Mouse (Mus musculus) thymus, adult 2 months (tissue): ENCODE data around the gene Abcb8. TPM values are rescaled to one million over a fixed set of nuclear protein-coding genes. Genes with fewer than 3 reads are reported as not detected.

Experiments
- DNase-seq: peaks from one replicate; pipeline ENCODE4 v3.0.0; 2021
- H3K27ac ChIP-seq: fragments of 200-500 bp; 2 replicates; pipeline ENCODE4 v1.5.1; 2012; ENCODE audit warnings: low read length, control low read depth; ENCODE audit not compliant: control insufficient read depth, insufficient read depth
- H3K27me3 ChIP-seq: fragments of 200-500 bp; 2 replicates; pipeline ENCODE4 v1.6.1; 2012; ENCODE audit warnings: mild to moderate bottlenecking, low read length, moderate library complexity, mixed read lengths; ENCODE audit not compliant: control insufficient read depth, insufficient read depth
- H3K36me3 ChIP-seq: fragments of 200-500 bp; 2 replicates; pipeline ENCODE4 v1.6.1; 2012; ENCODE audit warnings: mild to moderate bottlenecking, low read length, moderate library complexity; ENCODE audit not compliant: control insufficient read depth, insufficient read depth
- H3K4me1 ChIP-seq: fragments of 200-500 bp; replicated peaks from 2 replicates; pipeline ENCODE4 v1.6.1; 2012; ENCODE audit warnings: low read length; ENCODE audit not compliant: control insufficient read depth, insufficient read depth
- H3K4me3 ChIP-seq: fragments of 200-500 bp; 2 replicates; pipeline ENCODE4 v1.5.1; 2012; ENCODE audit warnings: mild to moderate bottlenecking, low read length, control low read depth, moderate library complexity; ENCODE audit not compliant: control insufficient read depth, insufficient read depth
- CTCF ChIP-seq: fragments of 200-500 bp; IDR thresholded peaks from 2 replicates; pipeline ENCODE4 v1.5.1; 2012; ENCODE audit warnings: mild to moderate bottlenecking, control low read depth, low read length, moderate library complexity, borderline replicate concordance; ENCODE audit not compliant: control insufficient read depth, poor library complexity, insufficient read depth; ENCODE audit errors: extremely low read depth
- POLR2A ChIP-seq: fragments of 200-500 bp; IDR thresholded peaks from 2 replicates; pipeline ENCODE4 v1.6.1; 2012; ENCODE audit warnings: mild to moderate bottlenecking, low read length, control low read depth, moderate library complexity; ENCODE audit not compliant: control insufficient read depth, poor library complexity, insufficient read depth; ENCODE audit errors: extremely low read depth
- WGBS: fragments of 180-500 bp; shearing (Covaris S2); methylation state at CpG from one replicate; pipeline ENCODE4 v1.1.7; 2018; 5-methylcytosine and 5-hydroxymethylcytosine counted together
- polyA plus RNA-seq: library from polyadenylated mRNA; depleted of rRNA; stranded (reverse); fragments of >200 nt; gene quantifications from 2 replicates; pipeline ENCODE4 v1.2.3, GENCODE M21; 2012

Abcb8 gene
- polyA plus RNA-seq, 1 experiment: 78.2 TPM

DNA sequence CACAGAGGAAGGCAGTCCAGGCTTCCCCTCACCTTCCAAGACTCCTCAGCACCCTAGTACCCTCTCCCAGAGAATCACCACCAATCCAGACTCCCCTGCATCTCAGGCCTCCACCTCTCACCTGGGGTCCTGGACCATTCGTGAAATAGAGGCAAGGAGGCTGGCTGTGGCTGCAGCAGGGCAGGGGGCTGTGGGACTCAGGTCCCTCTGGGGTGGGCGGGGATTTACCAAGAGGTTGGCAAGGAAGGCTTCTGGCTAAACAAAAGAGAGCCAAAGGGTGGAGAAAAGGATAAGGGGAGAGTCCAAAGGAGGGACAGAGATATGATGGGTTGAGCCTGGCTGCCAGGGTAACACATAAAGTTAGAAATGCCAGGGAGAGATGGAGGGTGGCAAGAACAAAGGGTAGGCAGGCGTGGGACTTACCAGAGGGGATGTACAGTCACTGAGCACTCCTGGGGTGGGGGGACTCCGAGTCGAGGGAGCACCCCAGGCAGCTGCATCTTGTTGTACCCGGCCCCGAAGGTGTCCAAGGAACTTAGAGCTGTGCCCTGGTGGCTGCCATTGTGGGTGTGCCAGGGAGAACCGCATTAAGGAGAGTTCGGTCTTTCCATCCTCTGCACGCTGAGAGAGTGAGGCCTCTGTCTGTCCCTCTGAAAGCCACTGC lies 7.4 kb upstream of the Abcb8 start:
- Histone ChIP-seq H3K4me1 (peaks cover 45% of the 10 kb centered on the region), H3K27ac (no peak overlapping the region), H3K4me3 (no peak overlapping the region), H3K36me3 (no peaks in the 10 kb centered on the region), H3K27me3 (no peaks in the 10 kb centered on the region)
- 93% methylated on average over 10 of the region's 10 CpGs for WGBS
- DNase-seq: no peak
- TF ChIP-seq CTCF: no peak

DNA sequence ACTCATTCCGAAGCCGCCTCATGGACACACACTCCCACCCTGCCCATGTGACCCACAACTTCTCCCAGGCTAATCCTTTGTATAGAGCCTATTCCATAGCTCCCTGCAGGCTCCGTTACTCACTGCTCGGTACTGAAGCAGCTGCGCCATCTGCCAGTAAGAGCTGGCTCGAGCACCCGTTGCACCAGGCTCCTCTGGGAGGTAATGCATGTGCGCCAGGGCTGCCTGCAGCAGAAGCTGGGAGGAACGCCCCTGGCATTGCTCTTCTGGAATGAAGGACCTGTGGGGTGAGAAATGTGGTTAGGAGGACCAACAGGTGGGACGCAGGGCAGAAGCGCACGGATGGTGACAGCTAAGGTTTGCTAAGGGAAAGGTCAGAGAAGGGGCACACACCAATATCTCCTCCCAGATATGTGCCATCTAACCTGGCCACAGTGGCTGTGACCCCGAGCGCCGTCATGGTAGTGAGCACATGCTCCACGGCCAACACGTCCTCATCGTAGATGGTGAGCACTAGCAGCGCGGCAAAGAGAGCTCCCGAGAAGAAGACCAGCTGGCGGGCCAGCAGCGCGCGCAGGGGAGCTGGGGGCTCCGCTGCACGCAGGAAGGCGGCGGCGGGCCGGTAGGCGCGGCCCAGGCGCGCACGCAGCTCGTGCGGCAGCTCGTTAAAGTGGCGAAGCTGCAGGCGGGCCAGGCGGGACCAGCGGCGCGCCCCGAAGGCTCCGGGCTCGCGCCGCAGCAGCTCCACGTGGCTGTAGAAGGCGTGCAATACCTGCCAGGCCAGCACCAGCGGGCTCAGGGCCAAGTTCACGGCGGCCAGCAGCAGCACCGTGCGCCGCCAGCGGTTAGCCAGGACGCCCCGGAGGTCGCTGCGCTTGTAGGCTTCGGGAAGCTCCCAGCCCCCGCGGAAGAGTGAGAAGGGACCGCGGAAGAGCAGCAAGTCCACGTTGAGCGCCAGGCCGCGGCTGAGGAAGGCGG lies 5.9 kb upstream of the Abcb8 start:
- 3% methylated on average over 73 of the region's 73 CpGs for WGBS
- DNase-seq: peak; percentile 40
- Histone ChIP-seq H3K4me3 (peak overlapping the region; percentile 61), H3K36me3 (no peaks in the 10 kb centered on the region), H3K4me1 (peaks cover 45% of the 10 kb centered on the region), H3K27me3 (no peaks in the 10 kb centered on the region), H3K27ac (no peak overlapping the region)
- TF ChIP-seq CTCF: no peak
- no peak for TF ChIP-seq POLR2A

DNA sequence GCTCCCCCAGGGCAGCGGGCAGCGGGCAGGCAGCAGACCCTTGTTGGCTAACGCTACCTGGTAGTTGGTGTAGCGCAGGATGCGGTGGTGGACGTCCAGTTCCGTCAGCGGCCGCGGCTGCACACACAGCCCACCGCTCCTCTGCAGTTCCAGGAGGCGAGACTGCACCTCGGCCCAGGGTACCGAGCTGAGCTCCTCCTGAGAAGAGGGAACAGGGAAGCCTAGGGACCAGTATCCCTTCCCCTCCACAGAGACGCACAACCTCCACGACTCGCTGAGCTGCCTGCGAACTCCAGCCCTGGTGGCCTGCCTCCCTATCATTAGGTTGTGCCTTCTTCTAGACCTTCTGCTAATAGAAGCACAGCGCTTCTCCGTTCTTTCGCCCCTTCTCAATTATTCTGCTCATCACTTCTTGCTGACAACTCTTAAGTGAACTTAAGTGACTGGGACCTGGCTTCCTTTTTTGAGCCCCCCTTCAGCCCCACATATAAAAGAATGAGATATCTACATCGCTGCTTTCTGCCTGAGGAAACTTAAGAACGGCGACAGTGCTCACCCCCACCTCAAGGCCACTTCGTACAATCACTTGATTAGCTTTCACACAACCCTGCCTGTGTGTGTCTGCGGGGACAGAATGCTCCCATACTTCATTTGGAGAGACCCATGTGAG lies 5.1 kb upstream of the Abcb8 start:
- H3K36me3 ChIP-seq: no peaks in the 10 kb centered on the region
- H3K27me3 ChIP-seq: no peaks in the 10 kb centered on the region
- TF ChIP-seq POLR2A: no peak
- no peak for TF ChIP-seq CTCF
- DNase-seq: no peak
- 30% methylated on average over 26 of the region's 26 CpGs for WGBS
- H3K4me1 ChIP-seq: peaks cover 40% of the 10 kb centered on the region
- no peak overlapping the region for H3K27ac ChIP-seq
- H3K4me3 ChIP-seq: peak overlapping the region; percentile 61

DNA sequence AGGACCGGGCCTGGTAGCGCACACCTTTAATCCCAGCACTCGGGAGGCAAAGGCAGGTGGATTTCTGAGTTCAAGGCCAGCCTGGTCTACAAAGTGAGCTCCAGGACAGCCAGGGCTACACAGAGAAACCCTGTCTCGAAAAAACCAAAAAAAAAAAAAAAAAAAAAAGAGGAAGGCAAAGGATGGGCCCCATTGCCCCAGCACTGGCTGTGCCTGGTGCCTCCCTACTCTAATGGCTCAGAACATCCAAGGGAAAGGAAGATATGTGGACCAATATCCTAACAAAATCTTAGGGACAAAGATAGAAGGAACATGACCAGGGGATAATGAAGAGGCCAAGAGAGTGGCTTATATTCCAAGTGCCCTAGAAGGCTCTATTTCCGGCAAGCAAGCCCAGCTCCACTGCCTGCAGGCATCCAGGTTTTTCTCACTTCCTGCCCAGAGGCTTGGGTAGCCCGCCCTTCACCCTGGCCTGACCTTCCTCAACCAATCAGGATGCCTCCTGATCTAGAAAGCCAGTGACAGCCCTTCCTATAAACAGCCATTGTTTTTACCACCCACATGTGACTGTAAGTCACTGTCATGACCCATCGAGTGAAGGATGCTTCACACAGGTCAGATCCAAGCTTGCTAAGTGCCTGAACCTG lies 4.3 kb upstream of the Abcb8 start:
- 52% methylated on average over 7 of the region's 7 CpGs for WGBS
- H3K36me3 ChIP-seq: no peaks in the 10 kb centered on the region
- no peak overlapping the region for H3K4me3 ChIP-seq
- TF ChIP-seq CTCF (no peak), POLR2A (no peak)
- no peaks in the 10 kb centered on the region for H3K27me3 ChIP-seq
- H3K27ac ChIP-seq: no peak overlapping the region
- DNase-seq: peak; percentile 36
- peaks cover 34% of the 10 kb centered on the region for H3K4me1 ChIP-seq

GRCm38 (mm10) chr5:24389658-24390020 lies 3.8 kb upstream of the Abcb8 start:
- Histone ChIP-seq H3K4me1 (peaks cover 29% of the 10 kb centered on the region), H3K4me3 (no peak overlapping the region), H3K27ac (no peak overlapping the region), H3K27me3 (no peaks in the 10 kb centered on the region), H3K36me3 (no peaks in the 10 kb centered on the region)
- no peak for DNase-seq
- TF ChIP-seq CTCF (no peak), POLR2A (no peak)
- 89% methylated on average over 4 of the region's 4 CpGs for WGBS

DNA sequence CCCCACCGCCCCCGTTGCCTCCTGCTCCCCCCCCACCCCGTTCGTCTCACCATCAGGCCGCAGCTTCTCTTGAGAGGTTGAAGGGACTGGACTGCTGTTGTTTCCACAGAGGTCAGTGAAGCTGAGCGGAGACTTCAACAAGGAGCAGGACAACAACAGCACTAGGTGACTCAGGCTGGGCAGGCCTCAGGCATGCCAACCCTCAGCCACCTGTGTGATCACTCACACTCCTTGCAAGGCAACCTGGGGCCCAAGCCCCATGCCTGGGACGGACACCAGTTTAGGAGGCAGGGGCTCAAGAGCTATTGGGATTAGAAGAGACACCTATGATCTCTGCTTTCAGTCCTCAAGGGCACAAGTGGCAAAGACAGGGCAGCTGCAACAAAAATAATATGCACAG lies 1.6 kb upstream of the Abcb8 start, which contains the start of gene Atg9b:
TSS of gene Atg9b (minus strand) at position 280 of the 400 bp plus-strand sequence.
- no peak for TF ChIP-seq POLR2A
- TF ChIP-seq CTCF: no peak
- no peak within 1 kb of the TSS for H3K27ac ChIP-seq

More for the DNA sequence above, 1.6 kb upstream of the Abcb8 start, which contains the start of gene Atg9b:
- Histone ChIP-seq H3K27me3 (no peaks in the 10 kb centered on the region), H3K36me3 (no peaks in the 10 kb centered on the region), H3K4me3 (no peak within 1 kb of the TSS), H3K4me1 (peaks cover 28% of the 10 kb centered on the region)
- DNase-seq: no peak
- 97% methylated on average over 7 of the region's 7 CpGs for WGBS
